Mouse (Mus musculus): Measurements from ENCODE around the gene Il9. TPM values are rescaled to one million over a fixed set of nuclear protein-coding genes. Genes with fewer than 3 reads are reported as not detected.

Gene Il9
- total RNA-seq, 2 experiments from 2014 or later: not detected

DNA sequence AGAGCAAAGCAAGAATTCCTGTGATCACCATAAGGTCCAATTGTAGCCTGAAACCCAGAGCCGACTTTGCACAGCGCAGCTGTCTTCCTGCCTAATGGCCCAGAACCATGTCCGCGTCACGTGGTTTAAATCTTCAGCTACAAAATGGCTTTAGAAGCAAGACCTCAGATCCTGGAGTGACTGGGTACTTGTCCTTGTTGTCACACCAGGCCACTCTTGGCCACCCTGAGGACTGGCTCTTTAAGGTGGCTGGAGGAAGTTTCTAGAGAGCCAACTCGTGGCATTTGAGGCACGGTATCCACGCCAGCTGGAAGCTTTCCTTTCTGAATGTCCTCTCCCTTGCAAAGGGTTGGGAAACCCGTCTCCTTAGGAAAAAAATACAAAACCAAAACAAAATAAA, 10.1 kb downstream of the Il9 start:
- no peak for DNase-seq (ENCODE audit: low spot score in 2 of 2)

DNA sequence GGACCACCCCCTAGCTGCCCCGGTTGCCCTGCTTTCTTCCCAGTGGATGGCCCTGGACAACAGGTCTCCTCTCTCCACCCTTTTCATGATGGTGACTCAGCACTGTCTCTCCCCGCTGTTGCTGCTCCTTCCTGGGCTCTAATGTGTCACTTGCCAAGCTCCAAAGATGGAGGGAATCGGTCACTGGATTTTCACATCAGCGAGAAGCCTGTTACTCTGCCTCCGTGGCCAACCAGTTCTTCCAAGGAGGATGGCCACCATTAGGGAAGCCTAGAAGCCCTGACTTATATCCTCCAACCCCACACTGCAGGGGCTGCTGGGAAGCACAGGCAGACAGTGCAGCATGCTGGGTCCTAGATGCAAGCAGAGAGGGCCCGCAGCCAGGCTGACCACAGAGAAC, 10.8 kb downstream of the Il9 start:
- no peak for DNase-seq (ENCODE audit: low spot score in 2 of 2)

DNA sequence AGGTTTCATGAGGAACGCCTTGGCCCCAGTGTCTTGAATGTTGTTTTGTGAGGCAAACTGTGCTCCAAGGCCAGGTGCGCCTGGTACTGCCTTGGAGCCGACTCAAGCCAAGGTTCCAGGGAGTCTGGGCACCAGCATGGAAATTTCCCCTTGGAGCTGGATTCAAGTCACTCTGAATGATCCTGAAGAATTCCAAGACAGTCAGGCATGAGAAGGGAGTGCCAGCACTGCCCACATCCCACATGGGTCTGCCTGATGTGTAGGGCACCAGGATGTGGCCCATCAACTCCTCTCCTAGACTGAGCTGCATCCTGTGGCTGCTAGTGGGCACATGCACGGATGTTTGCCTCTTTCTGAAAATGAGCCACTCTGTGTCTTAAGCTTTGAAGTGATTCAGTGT, 13.5 kb downstream of the Il9 start:
- no peak for DNase-seq (ENCODE audit: low spot score in 2 of 2)

DNA sequence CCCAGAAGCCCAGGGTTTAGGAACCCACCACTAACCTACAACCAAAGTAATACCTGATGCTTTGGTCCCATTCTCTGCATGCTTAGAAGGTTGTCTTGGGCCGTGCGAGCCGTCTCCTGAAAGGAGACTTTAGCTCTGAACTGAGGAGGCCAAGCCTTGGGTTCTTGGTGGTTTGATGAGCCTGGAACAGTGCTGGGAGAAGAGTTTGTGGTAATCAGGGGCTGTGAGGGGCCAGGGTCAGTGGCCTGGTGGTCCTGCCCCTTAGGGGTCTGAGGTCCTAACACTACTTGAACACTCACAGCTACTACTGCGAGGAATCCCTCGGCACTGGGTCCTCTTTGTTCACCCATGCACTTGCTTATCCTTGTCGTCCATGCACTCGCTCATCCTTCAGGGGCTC, 14.3 kb downstream of the Il9 start:
- DNase-seq (ENCODE audit: low spot score in 2 of 2): no peak

DNA sequence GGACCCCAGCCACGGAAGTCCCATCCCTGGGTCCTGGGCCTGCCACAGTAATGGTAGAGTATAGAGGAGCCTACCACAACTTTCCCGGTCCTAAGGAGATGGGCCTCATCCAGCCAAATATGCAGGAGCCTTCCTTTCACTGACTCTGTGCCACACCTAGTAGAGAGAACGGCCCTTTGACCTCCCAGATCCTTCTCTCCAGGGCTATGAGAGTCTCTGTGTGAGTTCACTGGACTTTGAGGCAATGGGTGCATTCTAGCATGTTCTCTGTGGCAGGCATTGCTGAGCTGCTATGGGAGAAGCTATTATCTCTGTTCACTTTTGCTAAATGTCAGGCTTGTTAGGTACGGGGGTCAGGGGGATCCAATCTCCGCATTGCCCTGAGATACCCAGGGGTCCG, 18.3 kb downstream of the Il9 start:
- DNase-seq (ENCODE audit: low spot score in 2 of 2): no peak

DNA sequence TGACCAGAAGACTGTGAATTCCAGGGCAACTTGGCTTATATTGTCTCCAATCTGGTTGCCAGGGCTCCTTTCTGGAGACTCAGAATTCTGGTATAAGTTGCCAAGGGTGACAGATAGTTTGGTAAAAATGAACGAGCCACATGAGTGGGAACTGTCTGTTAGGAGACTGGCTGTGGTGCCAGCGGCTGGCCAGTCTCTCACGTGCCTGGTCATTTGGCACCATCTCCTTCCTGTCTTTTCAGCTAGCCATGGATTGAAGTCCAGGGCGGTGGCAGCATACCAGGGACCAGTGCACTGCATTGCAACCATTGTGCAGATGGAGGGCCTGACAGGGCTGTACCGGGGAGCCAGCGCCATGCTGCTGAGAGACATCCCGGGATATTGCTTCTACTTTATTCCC, 18.8 kb downstream of the Il9 start:
- DNase-seq (ENCODE audit: low spot score in 2 of 2): no peak

DNA sequence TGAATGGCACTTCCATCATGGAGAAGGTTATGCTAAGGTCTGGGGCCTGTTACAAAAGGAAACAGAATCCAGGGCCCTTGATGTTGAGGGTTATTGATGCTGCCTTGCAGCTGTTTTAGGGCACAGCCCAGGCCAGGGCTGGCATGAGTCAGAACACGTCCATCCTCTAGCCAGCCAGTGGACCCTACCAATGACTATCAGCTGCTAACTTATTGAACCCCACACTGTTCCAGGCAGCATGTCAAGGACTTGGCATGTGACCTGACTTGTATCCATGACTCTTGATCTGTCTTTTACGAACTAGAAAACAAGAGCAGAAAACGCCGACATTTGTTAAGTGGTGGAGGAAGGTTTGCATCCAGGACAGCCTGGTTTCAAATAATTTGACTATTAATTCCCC, 19.3 kb downstream of the Il9 start:
- DNase-seq (ENCODE audit: low spot score in 2 of 2): no peak

DNA sequence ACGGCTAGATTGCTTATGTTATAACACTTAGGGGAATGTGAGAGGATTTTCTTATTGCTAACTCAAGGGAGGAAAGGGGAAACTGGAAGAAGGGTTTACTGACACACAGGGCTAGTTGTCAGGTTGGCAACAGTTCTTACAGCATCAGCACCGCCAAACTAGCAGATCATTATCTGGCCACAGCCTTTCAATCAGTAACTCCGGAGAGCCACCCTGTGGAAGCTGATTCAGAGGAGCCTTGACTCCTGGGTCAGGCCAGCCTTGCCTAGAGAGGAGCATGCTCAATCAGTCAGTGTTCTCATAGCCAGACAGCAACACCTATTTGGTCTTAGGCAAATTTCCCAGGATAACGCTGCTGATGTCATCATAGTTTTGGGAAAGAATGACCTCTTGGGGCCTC, 20.6 kb downstream of the Il9 start:
- no peak for DNase-seq (ENCODE audit: low spot score in 2 of 2)

DNA sequence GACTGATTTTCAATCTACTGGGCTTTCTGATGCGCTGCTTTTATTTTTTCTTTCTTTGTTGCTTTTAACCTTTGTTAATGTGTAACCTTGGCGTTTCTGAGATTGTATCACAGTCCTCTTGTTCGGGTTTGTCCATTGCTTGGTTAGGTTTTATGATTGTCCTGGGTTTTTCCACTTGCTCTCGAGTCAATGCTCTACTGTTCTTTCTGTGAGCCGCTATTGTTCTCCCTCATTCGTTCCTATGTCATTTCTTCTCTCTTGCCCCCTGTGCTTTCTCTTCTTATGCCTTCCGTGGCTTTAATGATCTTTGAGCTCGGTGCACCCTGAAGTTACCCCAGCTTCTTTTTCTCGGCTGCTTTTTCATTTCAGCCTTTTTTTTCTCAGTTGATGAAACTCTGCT, 24.0 kb downstream of the Il9 start:
- DNase-seq (ENCODE audit: low spot score in 2 of 2): no peak

DNA sequence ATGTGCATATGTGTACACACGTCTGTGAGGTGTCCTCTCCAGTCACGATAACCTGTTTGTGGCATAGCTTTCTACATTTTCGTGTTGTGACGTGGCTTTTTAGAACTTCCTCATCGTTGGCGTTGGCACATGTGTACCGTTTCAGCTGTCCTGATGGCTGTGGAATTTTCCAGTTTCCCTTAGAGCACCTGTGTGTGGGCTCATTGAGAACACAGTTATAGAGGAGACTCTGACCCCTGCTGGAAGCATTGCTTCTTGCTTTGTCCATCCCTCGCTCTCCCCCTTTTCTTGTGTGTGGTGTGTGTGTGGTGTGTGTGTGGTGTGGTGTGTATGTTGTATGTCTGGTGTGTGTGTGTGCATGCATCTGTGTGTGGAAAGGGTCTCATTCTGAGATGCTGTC, 32.0 kb downstream of the Il9 start:
- DNase-seq (ENCODE audit: low spot score in 2 of 2): no peak

DNA sequence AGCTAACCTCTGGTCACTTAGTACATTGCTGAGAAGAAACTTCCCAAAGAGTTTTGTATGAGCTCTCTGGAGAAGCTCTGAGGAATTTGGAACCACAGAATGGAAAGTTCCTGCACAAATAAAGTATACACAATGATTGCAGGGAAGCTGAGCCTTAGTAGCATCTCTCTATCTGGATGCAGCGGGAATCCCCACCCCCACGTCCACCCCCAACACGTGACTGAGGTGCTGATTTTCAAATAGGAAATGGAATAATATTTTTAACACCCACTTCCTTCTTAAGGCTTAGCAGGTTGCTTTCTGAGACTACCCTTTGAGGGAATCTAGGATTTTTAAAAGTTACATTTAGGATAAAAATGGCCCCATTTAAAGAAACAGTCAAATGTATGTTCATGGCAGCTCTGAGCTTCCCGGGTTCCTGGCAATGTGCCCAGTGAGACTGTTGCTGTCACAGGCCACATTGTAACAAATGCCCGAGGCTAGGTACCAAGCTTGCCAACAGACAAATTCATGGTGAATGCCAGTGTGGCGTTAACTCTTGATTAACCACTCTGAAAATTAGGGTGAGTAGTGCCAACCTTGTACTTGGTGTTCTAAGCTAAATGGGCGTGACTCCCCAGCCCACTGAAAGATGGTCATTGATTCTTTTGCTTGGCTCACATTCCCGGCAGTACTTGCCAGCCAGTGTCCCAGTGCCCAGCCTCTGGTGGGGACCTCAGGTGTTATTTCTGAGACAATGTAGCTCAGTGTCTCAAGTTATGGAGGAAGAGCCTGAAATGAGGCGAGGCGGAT, 32.6 kb downstream of the Il9 start:
- DNase-seq (ENCODE audit: low spot score in 2 of 2): no peak

DNA sequence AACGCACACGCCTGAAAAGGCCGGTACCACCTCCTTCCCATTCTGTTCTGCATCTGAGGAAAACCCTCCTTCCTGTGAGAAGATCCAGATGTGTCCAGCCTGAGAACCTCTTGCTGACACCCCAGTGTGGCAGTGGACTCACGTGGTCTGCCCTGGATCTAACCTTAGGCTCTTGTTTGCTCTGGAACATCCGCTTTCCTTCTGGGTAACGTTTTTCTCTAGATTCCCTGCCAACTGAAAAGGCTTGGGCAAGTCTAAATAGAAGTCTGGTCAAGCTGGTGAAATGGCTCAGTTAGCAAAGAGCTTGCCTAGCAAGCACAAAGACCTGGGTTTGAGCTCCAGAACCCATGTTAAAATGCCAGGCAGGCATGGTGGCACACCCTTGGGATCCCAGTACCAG, 37.0 kb downstream of the Il9 start:
- DNase-seq (ENCODE audit: low spot score in 2 of 2): no peak

DNA sequence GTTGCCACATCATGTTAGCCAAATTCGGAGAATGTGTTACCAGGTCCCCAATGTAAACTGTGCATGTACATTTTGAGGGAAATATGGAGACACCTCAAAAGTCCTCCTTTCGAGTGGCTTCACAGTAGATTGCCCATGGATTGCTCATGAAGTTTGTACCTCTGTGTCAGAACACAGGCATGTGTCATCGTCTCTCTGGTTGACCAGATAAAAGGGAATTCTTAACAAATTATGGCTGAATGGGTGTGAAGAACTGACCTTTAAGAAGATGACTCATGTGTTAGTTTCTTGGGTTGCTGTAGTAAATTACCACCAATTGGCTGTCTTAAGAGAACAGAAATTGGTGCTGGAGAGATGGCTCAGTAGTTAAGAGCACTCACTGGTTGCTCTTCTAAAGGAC, 37.9 kb downstream of the Il9 start:
- no peak for DNase-seq (ENCODE audit: low spot score in 2 of 2)

DNA sequence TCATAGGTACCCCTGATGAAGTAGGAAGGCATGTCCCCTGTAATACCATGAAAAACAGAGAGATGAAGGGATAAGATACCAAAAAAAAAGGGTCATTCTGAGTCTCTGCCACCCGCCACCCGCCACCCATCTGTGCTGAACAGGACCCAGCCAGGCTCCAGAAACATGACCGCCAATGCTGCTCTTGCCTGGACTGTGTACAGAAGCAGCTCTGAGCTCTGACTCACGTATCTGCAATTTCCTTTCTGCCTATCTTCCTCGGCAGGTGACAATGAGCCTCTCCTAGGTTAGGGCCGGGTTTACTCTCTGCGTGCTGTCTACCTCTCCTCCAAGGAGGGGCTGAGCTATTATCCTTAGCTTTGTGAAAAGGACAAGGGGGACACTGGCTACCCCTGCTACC, 38.6 kb downstream of the Il9 start:
- no peak for DNase-seq (ENCODE audit: low spot score in 2 of 2)

DNA sequence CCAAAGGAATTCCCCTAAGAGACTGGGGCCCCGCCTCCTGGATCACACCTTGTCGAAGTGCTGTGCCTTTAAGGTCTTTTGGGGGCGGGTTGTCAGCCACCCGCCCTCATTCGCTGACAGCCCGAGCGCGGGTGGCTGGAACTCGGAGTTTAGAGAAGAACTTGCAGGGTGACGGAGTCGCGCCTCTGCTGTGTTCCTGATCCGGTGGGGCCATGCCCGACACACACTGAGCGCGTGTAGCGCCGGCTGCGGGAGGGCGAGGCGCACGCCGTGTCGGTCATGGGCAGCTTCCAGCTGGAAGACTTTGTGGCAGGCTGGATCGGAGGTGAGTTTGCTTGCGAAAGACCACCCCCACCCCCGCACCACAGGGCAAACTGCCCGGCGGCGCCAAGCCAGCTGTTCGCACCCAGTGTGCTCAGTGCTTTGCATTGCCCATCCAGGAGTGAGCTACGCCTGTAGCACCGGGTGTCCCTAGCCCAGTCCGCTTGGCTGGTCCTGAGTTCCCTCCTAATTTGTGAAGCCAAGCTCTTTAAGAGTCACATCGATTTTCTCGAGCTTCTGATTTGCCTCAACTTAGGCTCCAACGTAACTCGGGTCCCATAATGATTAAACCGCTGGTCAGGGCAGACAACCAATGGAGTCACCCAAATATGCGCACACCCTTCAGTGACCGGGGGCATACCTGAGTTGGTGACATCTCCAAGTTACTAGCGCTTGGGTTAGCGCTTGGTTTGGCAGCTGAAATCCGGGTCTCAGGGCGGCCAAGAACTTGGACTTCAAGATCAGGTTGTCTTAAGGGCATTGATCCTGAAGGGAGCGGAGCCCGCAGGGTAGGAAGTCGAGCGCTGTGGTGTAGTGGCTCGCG, 43.6 kb downstream of the Il9 start, which contains the start of gene Slc25a48:
Gene Slc25a48, plus strand, starts transcription at position 145 of the 865 bp plus-strand sequence.
- peak in 1 of 2 experiments; percentile 11 for DNase-seq (ENCODE audit: low spot score in 2 of 2)

DNA sequence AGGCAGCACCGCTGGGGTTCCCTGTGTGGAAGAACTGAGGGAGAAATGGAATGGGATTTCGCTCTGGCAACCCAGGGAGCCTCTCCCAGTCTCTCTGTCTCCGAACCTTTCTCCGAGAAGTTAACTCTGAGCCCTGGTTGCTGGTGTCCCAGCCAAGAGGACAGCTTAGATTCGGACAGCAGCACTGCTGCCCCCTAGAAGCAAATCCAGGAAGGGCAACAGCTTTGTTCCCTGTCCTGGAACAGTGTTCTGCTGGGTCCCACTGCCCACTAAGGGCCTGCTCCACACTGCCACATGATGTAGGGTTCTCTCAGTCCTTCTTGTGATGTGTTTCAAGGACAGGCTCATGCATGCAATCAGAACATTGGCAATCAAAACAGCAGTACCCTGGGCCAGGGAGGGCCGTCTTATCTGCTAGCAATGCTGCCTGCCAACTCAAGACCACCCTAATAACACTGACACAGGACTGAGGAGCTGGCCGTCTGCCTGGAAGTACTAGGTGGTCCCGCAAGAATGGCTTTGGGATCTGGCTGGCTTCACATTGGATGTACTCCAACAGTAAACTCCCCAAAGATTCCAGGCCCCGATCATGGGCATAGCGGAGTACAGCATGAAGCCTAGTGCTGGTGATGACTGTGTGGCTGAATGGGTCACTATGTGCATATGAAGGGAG, 46.3 kb downstream of the Il9 start:
- no peak for DNase-seq (ENCODE audit: low spot score in 2 of 2)

DNA sequence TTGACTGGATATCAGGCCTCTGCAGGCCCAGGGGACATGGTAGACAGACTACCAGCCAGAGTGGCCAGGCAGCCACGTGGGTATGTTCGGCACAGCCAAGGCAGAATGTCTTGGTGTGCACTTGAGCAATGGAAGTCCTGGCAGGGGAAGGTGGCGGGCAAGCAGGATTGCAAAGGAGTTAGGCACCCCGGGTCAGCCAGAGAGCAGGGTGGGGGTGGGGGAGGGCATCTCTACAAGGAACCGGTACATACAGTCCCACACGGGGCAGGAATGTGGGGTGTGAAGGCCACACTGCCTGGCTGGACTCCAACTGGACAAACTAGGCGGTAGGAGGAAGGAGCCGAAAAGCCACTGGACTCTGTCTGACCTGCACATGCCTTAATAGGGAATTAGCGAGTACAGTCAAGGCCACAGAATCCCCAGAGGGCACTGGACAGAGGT, 47.7 kb downstream of the Il9 start:
- no peak for DNase-seq (ENCODE audit: low spot score in 2 of 2)

DNA sequence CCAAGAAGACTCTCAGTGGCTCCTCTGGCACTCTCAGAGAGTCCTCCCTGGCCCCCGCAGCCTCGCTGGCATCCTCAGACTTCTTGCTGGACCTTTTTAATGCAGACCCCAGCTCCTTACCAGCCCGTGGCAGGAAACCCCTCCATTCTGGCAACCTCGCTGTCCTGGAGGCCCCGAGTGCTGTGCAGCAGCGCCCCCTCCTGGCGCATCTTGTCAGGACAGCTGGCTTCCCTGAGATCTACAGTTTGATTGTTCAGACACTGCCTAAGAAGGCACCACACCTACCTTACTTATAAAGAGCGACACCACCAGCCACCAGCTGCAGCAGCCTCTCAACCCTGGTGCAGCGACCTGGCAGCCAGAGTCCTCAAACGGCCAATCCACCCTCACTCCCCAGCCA, 48.6 kb downstream of the Il9 start:
- DNase-seq (ENCODE audit: low spot score in 2 of 2): peak in 1 of 2 experiments; percentile 33

DNA sequence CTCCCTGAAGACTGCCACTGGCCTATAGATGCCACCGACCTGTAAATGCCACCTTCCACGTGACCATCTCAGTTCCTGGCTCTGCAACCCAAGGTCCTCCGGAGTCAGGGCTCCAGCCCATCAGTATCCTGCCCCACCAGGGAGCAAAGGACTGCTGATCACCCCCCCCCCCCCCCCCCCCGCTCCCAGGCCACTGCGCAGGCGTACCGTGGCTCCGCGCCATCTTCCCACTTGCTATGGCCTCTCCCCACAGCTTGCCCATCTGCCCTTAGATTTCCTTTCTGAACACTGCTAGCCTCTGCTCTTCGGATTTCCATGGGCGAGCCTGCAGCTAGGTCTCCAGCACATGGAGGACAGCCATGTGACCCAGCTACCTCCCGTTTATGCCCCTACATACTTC, 49.5 kb downstream of the Il9 start:
- DNase-seq (ENCODE audit: low spot score in 2 of 2): no peak
